In the genomic region with DNA sequence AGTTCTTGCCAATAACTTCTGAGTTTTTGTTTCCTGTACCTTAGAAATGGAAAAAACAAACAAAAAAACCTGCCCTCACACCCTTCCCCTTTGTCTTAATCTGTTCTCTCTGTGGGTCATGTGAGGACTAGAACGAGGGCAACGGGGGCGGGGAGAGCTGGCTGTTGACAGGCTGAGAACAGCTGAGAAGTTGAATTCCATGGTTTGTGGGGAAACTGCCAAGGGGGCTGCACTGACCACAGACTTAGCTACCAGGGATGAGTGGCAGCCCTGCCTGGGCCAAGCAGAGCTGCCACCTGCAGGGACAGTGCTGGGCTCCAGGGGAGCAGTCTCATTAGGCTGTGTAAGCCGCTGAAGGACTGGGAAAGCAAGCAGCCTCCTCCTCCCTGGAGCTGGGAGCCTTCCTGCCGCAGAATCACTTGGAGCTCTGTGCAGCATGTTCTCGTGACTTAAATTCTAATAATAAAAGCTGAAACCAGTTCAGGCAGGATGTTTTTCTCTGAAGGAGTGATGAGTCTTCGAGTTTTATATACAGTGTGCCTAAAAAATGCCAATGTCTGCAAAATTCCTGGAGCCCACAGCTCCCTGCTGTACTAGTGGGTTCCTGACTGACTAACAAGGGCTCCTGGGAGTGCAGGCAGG, we compare ENCODE assay signal across 8 mouse cellular contexts.
DNase-seq lines count a peak whose midpoint lies in the region; ATAC-seq and TF ChIP-seq lines count a peak whose summit lies in the region.

No protein-coding gene starts in this region.

- no peaks in the 10 kb centered on the region for H3K9me3 ChIP-seq in forebrain, postnatal 0 days (ENCODE audit: low read length)
- H3K9me3 ChIP-seq in liver, embryonic 14.5 days (ENCODE audit: control insufficient read depth, low read length): no peaks in the 10 kb centered on the region
- no peaks in the 10 kb centered on the region for H3K9me3 ChIP-seq in neural tube, embryonic 12.5 days

- no peak overlapping the region; the same call in 1 of the 2 replicates for H3K9ac ChIP-seq in forebrain, postnatal 0 days
- no peak overlapping the region for H3K9ac ChIP-seq in liver, embryonic 14.5 days (replicated peaks)
- H3K9ac ChIP-seq in neural tube, embryonic 12.5 days: no peak overlapping the region

- peak overlapping the region; percentile 84 for H3K27ac ChIP-seq in forebrain, postnatal 0 days (ENCODE audit: low read depth, low read length)
- H3K27ac ChIP-seq in liver, embryonic 14.5 days: no peak overlapping the region
- H3K27ac ChIP-seq in neural tube, embryonic 12.5 days: no peak overlapping the region

- WGBS in forebrain, postnatal 0 days: 12% methylated on average over 7 of the region's 7 CpGs
- WGBS in liver, embryonic 14.5 days (ENCODE audit: insufficient replicate concordance): 40% methylated on average over 7 of the region's 7 CpGs
- 45% methylated on average over 7 of the region's 7 CpGs for WGBS in neural tube, embryonic 12.5 days

- H3K36me3 ChIP-seq in forebrain, postnatal 0 days (ENCODE audit: insufficient read depth): no peaks in the 10 kb centered on the region
- H3K36me3 ChIP-seq in liver, embryonic 14.5 days (replicated peaks; ENCODE audit: control insufficient read depth, insufficient read depth, low read depth): peaks cover 3% of the 10 kb centered on the region; the same call in 1 of the 2 replicates
- H3K36me3 ChIP-seq in neural tube, embryonic 12.5 days: peaks cover 14% of the 10 kb centered on the region

- H3K4me2 ChIP-seq in forebrain, postnatal 0 days (ENCODE audit: low read depth): no peak overlapping the region
- no peak overlapping the region for H3K4me2 ChIP-seq in liver, embryonic 14.5 days (ENCODE audit: low read depth)
- H3K4me2 ChIP-seq in neural tube, embryonic 12.5 days (replicated peaks): no peak overlapping the region

- no peaks in the 10 kb centered on the region for H3K27me3 ChIP-seq in forebrain, postnatal 0 days (ENCODE audit: insufficient read depth, low read length)
- no peaks in the 10 kb centered on the region for H3K27me3 ChIP-seq in liver, embryonic 14.5 days (ENCODE audit: control insufficient read depth, insufficient read depth, low read length)
- H3K27me3 ChIP-seq in neural tube, embryonic 12.5 days (replicated peaks): no peaks in the 10 kb centered on the region

- intact Hi-C loops in heart, postnatal 25 days (cut with DNase I): no loop called here

- H3K4me1 ChIP-seq in forebrain, postnatal 0 days (ENCODE audit: insufficient read depth): peaks cover 6% of the 10 kb centered on the region; the same call in 1 of the 2 replicates
- H3K4me1 ChIP-seq in liver, embryonic 14.5 days (replicated peaks; ENCODE audit: control insufficient read depth in 2 of 2, insufficient read depth in 2 of 2, low read length in 1 of 2): peaks cover 0 to 7% of the 10 kb centered on the region in 2 experiments; a peak in 2 of 4 replicates
- H3K4me1 ChIP-seq in neural tube, embryonic 12.5 days: peaks cover 5% of the 10 kb centered on the region; the same call in 1 of the 2 replicates

- DNase-seq in urinary bladder, postnatal 14 days (ENCODE audit: low spot score): peak; percentile 57
- DNase-seq in urinary bladder, postnatal 10 days (ENCODE audit: low spot score): no peak
- peak; percentile 77 for DNase-seq in forebrain, postnatal 0 days
- peak; percentile 73 for DNase-seq in heart, postnatal 25 days (ENCODE audit: low spot score)
- peak; percentile 62 for DNase-seq in layer of hippocampus, adult 11-12 months (ENCODE audit: low spot score)
- no peak for DNase-seq in liver, embryonic 14.5 days (ENCODE audit: low read depth in 3 of 3, low spot score in 3 of 3)
- peak; percentile 15 to 37 for DNase-seq in thymus, postnatal 36 days

- peak; percentile 46 for TF ChIP-seq CTCF in forebrain, postnatal 0 days (IDR thresholded peaks at IDR 0.05; ENCODE audit: low read depth)
- TF ChIP-seq CTCF in liver, embryonic 14.5 days (IDR thresholded peaks at IDR 0.05; ENCODE audit: low read depth): 0 out of 2 replicates have a peak, but pooled peaks have one; percentile 7

- no peak for TF ChIP-seq EP300 in liver, embryonic 14.5 days (IDR thresholded peaks at IDR 0.05; ENCODE audit: low read depth)

- no peak overlapping the region for H3K4me3 ChIP-seq in forebrain, postnatal 0 days (ENCODE audit: low read depth, low read length)
- H3K4me3 ChIP-seq in liver, embryonic 14.5 days (ENCODE audit: insufficient read depth in 1 of 2, low read depth in 2 of 2, low read length in 2 of 2): no peak overlapping the region
- H3K4me3 ChIP-seq in neural tube, embryonic 12.5 days: no peak overlapping the region

- ATAC-seq in forebrain, postnatal 0 days: peak; percentile 93
- peak; percentile 60 for ATAC-seq in liver, embryonic 14.5 days (ENCODE audit: insufficient read depth)
- ATAC-seq in neural tube, embryonic 12.5 days (ENCODE audit: low FRiP score, low read depth): 0 out of 2 replicates have a peak, but pooled peaks have one; percentile 44

Comparison
In these comparisons a context has a peak if more than half of its experiments do, and no peak if none do; other contexts are left out.
1. DNase-seq: peak in urinary bladder, postnatal 14 days (single experiment), forebrain, postnatal 0 days (single experiment), heart, postnatal 25 days (single experiment), layer of hippocampus, adult 11-12 months (single experiment) and thymus, postnatal 36 days (2 of 2); none in urinary bladder, postnatal 10 days (single experiment) and liver, embryonic 14.5 days (0 of 3).
2. Peak in every context shown above with its lines, with median percentiles within 50 percentile points of each other: ATAC-seq.